Mouse (Mus musculus): ENCODE measurements around the gene Tgm3.

The Tgm3 gene

DNA sequence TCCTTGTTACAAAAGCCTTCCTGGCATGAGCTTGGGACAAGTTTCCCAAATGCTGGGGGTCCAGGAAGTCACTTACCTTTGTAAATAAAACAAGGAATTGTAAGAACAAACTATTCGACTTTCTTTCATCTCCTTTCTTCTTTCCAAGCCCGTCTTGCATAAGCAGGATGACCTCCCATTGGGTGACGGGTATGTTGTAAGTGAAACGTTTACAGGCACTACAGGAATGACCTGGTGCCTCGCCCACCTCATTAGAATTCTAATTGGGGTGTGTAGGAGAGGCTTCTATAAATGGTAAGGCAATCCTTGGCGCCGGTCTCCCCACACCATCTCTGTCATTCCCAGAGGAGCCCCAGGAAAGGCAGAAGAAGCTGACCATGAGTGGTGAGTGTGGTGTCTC is at the start of gene Tgm3:
Tgm3 (plus strand) TSS at position 324 of the 400 bp plus-strand sequence.
- no peak for DNase-seq (ENCODE audit: low read depth, low spot score)

DNA sequence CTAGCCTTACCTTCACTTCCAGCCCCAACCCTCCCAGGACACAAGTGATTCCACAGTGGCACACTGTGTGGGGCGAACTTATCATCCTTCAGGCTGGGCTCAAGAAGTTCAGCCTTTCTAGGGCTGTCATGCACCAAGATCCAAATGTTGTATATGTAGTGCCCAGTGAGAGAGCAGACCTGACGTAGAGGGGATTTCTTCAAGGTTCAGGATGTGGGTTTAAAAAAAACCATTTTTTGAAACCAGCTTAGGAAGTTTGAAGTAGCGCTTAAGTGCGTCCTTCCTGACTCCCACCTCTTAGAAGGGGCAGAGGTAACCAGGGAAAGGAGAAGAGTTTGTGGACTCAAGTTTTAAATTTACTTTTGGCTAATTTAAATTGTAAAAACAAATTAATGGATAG is 31.5 kb upstream of the Tgm3 start:
- DNase-seq (ENCODE audit: low read depth, low spot score) = no peak

DNA sequence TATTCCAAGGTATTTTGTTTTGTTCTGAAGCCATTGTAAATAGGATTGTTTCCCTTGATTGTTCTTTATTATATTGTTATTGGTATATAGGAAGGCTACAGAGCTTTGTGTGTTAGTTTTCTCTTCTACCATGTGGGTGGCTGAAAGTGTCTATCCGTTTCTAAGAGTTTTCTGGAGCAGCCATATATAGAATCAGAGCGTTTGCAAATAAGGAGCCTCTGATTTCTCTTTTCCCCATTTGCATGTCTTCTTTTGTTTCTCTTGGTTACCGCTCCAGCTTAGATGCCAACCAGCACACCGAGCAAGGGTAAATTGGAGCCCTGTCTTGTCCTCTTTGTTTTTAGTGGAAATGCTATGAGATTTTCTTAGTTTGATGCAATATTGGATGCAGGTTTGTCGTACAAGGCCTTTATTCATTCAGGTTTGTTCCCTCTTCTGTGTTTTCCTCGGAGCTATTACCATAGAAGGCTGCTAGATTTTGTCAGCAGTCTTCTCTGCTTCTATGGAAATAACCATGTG is 24.6 kb upstream of the Tgm3 start:
- no peak for DNase-seq (ENCODE audit: low read depth, low spot score)

DNA sequence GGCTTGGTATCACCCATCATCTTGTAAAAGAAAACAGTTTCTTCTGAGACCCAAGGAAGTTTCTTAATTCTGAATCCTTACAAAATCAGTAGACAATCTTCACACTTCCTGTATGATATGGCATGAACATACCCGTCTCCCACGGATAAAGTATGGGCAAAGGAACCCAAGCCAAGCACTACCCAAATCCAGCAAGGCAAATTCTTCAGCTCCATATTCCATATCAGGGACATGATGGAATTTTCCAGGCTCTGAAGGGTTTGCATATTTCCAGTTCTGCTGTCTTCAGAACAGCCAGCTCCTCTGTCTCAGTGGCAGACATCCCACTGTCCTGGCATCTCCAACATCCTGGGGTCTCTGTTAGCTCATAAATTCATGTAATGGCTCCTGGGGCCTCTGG is 22.5 kb upstream of the Tgm3 start:
- DNase-seq (ENCODE audit: low read depth, low spot score) = no peak

DNA sequence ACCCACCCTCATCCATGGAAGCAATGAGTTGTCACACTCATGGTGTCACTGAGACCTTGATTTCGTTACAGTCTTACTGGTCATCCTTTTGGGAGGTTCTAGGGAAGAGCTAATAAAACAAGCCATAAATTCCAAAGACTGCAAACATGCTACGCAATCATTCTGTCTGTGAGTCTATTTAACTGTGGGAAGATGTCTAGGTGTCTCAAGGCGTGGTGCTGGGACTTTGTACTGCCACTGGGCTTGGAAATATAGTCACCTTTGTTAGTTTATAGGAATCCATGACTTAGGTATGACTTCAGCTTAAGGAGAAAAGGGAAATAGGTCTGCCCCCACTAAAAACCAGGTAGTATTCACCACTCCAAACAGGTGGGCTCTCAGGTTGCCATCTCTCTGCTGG is 17.7 kb upstream of the Tgm3 start:
- no peak for DNase-seq (ENCODE audit: low read depth, low spot score)

DNA sequence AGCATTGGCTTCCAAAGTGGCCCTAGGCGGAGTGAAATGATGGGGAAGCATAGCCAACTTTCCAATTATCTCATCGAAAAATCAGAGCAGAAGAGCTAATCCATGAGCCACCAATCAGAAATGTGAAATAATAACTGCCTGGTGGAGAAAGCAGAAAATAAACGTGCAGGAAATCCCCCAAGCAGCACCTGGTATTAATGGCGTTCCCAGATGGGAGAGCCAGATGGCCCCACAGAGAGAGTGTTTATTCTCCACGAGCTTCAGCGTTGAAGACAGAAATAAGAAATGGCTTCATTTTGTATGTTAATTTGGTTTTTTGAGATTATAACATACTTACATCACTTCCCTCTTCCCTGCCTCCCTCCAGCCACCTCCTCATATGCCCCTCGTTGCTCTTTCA is 13.7 kb upstream of the Tgm3 start:
- DNase-seq (ENCODE audit: low read depth, low spot score) = no peak

DNA sequence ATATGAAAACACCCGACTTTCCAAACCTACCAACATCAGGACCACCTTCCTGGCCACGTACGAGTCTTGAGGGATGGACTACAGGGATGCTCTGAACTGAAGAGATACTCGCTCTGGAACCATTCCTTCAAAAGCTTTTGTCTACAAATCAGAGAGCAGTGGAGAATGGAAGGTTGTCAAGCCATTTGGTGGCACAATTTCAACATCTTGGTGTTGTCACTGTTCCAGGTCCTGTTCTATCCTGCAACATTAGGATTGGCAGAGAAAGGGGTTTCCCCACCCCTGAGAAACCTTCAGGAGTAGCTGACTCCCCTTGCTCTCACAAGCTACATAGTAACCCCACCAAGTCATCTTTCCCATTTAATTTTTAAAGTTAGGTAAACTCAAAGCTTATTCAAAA is 12.9 kb upstream of the Tgm3 start:
- no peak for DNase-seq (ENCODE audit: low read depth, low spot score)

DNA sequence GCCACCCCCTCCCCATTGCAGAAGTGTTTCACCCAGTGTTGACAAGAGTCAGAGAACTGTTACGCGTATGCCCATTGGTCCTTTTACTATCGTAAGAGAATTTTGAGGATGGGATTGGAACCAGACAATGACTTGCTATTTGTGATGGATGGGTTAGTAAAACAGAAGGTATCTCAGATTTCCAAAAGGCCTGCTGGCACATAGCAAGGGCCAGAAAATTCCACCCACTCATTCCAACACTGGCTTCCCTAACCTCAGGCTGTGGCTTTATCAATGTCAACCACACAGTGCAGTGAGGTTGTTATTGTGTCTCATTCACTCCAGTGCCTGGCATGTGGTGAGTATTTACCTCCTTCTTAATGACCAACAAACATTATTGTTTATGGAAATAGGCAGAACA is 11.5 kb upstream of the Tgm3 start:
- DNase-seq (ENCODE audit: low read depth, low spot score) = no peak

DNA sequence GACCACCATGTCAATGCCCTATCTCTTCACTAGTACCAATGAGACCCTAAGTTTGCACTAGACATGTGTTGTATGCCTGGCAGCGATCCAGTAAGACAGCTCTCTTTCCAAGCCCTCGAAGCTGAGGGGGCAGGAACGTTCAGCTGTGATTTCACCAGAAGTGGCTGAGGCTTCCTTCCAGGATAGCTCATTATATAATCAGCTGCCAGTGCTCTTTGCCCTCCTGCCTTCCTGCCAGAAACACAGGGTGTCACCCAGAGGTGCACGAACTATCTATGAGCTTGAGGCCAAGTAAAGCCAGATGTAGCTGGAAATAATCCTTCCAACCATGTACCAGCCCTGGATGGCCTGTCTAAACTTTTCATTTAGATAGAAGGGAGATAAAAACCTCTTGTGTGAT is 8.1 kb upstream of the Tgm3 start:
- no peak for DNase-seq (ENCODE audit: low read depth, low spot score)

DNA sequence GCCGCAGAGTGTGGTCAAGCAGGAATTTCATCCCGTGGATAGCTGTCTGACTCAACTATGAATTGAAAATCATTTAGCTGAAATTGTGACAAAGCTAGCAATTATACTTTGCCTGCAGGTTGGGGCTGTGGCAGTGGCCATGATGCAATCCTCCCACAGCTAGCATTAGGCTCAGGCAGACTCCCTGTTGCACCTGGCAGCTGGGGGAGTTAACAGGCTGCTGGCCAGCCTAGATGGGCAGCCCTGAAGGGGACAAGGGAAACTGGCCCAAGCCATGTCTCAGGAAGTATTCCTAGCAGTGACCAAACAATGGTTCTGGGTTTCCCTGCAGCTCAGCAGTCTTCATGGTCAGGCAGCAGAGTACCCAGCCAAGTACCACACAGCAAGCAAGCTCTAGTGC is 2.8 kb upstream of the Tgm3 start:
- no peak for DNase-seq (ENCODE audit: low read depth, low spot score)

DNA sequence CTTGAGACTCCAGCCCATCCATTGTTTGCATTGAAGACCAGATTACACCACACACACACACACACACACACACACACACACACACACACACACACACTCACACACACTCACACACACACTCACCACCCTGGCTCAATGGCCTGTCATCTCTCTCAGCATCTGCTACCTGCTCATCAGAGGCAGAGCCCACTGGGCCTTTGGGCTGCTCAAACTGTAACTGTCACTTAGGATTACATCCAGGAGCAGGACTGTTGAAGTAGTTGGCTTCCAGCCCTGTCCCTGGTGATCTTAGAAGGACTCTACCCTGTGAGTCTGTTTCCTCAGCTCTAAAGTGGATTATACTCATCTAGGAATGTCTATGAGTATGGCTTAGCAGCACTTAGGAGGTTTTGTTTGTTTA is 1.5 kb downstream of the Tgm3 start:
- DNase-seq (ENCODE audit: low read depth, low spot score) = no peak

DNA sequence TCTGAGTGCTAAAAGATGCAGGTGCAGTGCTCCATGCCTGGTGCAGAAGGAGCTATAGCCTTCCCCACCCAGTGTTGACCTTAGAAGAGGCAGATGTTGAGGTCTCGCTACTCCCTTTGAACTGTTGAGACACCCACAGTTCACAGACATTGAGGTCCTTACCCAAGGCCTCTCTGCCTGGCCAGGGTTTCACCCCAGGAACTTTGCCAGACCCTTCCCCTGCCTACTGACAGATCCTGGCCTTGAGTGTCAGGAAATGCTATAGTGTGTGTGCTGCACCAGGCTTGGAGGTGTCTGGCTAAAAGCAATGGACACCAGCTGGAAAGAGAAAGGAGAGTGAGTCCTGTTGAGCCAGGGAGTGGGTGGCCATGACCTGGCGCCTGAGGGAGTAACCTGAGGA is 3.0 kb downstream of the Tgm3 start:
- no peak for DNase-seq (ENCODE audit: low read depth, low spot score)

DNA sequence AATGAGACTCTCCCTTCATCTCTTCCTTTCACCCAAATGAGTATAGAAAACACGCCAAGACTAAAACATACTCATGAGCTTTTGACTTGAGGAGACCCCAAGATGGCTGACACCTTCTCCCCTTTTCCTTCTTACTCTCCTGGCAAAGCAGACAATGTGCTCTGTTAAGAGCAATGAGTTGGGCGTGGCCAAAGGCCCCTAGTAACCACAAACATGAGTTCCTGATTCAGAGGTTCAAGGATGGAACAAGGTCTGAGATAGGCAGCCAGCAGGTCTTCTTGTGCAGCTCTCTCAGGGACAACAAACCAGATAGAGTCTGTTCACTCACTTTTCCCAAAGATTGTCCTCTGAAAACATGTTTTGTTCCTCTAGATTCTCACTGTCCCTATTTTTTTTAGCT is 5.9 kb downstream of the Tgm3 start:
- no peak for DNase-seq (ENCODE audit: low read depth, low spot score)

DNA sequence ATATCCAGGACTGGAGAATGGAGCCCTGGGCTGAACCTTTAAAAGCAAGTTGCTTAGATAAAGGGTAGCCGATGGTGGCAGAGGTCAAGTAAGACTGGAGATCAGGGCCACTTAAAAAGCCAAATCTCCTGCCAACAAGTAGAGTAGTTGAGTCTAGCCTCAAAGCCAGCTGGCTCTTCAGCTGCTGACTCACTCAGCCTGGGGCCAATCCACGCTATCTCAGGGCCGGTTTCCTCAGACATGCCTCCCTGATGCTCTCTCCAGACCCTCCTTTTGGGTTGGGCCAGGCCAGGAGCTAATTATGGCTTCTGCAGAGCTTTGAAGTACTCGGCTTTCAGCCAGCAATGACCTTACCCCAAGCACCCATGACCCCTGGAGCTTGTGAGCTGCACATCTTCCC is 15.7 kb downstream of the Tgm3 start:
- no peak for DNase-seq (ENCODE audit: low read depth, low spot score)

DNA sequence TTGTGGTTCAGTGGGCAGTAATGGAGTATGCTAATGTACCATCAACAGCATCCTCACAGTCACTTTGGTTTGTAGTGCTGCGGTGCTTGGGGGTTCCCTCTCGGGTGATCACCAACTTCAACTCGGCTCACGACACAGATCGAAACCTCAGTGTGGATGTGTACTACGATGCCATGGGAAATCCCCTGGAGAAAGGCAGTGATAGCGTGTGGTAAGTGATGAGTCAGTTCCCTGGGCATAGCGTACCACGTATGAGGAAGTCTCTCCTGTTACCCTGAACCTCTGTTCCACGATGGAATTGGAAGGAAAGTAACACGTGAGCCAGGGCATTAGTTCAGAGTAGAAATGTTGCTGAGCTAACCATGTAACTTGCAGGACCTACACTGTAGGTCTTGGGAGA is 17.7 kb downstream of the Tgm3 start:
- DNase-seq (ENCODE audit: low read depth, low spot score) = no peak

DNA sequence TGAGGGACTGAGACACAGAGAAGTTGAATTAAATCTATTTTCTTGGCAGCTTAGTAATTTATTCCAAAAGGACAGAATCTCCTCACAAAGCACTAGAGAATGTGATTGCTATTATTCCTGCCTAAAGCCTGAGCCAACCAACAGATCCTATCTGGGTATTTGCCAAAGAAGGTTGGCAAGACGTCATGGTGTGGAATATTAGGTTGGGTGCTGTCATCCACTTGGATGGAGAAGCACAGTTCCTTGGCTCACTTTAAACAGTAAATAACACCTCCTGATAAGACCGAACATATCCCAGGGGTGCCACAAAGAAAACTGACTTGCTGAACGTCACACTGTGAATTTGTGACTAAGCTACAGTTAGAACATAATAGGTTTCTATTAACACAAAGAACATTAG is 20.5 kb downstream of the Tgm3 start:
- no peak for DNase-seq (ENCODE audit: low read depth, low spot score)

DNA sequence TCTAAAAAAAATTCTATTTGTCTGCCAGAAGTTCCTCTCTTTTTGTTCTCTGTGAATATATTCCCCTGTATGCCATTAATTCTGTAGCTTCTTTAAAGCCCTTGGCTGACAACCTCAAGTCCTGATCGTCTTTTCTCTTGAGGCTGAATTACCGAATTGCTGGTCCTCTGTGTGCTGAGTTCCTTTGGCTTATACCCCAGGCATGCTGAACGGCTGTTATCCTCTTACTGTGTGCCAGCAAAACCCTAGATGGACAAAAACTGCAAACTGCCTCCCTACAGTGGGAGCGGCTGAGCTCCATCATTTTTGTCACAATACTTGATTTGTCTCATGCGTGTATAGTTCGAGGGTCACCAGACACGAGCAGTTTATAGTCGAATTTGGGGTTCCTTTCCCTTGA is 24.7 kb downstream of the Tgm3 start:
- no peak for DNase-seq (ENCODE audit: low read depth, low spot score)

DNA sequence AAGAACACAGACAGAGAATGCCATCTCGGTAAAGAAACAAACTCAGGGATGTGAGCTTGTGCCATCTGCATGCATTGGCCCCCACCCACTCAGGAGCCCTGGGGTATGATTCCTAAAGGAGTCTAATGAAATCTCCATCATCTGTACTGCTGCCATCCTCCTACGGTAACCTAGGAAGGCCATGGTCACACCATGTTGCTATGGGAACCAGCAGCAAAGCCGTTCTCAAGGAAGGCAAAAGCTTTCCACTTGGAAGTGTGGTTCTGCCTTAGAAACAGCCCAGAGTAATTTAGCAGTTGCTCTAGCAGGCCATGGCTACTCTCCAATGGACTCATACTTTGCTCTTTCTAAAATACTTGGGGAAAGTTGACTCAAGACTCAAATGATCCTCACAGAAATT is 26.8 kb downstream of the Tgm3 start:
- no peak for DNase-seq (ENCODE audit: low read depth, low spot score)

DNA sequence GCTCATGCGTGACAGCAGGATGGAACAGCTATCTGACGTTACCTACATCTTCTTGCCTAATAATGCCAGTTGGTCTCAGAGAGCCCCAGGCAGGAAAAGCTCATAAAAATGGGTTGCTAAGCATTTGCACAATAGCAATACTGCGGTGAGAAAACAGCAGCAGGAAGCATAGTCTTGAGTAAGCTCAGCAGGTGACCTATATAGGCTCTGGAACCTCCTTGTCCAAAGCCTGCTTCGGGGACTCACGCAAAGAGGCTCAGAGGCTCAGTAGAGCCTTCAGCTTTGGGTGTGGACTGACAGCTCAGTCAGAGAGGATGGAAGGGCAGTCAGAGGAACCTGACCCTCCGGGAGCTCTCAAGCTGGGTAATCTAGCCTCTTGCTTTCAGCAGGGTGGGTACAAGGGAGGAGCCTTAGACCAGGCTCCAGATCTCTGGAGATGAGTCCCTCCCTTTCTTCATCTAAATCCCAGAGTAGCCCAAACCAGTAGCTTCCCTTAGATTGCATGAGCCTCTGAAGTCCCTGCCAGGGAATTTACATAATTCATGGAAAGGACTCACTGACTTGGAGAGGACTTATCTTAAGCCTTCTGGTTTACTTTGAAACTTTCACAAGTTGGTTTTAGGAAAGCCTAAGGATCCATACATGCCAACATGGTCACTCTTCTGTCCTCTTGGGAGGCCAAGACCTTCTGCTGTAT is 28.2 kb downstream of the Tgm3 start:
- DNase-seq (ENCODE audit: low read depth, low spot score) = no peak

DNA sequence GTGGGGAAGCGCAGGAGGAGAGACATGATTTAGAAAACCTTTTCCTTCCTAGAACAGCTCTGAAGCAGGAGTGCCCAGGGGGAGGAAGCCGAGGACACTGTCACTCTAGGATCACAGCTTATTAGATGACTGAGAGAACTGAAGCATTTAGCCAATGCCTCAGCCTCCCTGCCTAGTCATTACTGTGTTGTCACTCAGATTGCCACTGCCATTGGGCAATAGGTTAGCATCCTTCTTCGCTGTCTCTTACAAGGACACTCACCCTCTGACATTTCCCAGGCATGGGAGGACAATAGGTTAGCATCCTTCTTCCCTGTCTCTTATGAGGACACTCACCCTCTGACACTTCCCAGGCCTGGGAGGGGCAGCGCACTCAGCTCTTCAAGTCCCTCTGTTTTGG is 31.7 kb downstream of the Tgm3 start:
- no peak for DNase-seq (ENCODE audit: low read depth, low spot score)

DNA sequence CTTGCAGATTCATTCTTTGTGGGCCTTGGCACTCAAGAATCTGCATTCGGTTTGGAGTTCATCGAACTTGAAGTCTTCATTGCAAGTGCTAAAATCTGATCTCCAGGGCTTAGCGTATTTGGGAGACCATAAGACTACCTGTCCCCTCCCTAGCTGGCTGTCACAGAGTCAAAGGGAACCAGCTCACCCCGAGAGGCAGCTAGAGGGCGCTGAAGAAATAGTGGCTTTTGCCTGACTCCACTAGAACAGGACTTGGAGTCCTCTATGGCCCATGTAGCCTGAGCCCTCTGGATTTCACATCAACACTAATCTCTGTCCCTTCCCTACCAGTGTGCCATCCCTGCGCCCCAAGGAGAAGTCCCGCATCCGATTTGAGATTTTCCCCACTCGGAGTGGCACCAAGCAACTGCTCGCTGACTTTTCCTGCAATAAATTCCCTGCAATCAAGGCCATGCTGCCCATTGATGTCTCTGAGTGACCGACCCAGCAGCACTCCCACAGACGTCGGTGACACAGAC is 35.8 kb downstream of the Tgm3 start:
- no peak for DNase-seq (ENCODE audit: low read depth, low spot score)

DNA sequence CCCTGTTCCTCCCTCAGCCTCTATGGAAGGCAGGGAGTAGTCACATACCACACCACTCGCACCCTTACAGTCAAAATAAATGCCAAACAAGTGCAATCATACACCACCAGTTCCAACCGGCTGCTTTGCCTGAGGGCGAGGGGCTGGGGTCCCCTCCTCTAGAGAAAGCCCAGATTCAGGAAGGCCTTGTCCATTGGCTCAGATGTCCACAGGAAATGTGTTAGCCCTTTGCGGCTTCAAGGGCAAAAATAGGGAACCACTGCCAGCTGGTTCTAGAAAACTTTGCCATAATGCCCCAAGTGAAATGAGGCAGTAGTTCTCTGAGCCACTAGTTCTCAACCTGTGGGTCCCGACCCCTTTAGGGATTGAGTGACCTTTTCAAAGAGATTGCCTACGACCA is 36.6 kb downstream of the Tgm3 start:
- no peak for DNase-seq (ENCODE audit: low read depth, low spot score)

DNA sequence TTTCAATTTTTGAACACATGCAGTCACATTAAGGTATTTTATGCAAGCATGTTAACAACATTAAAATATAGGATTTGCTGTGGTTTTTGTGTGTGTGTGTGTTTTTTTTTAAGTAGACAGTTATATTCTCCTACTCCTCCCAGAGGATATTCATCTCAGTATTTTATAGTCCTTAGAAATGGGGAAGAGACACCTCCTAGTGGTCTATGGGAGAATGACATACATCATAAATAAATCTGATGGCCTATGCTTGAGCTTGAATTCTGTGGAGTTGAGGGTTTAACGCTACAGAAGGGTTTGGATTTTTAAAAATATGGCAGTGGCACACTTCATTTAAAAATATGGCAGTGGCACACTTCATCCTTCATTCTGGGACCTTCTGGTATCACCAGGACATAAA is 46.0 kb downstream of the Tgm3 start:
- DNase-seq (ENCODE audit: low read depth, low spot score) = no peak

DNA sequence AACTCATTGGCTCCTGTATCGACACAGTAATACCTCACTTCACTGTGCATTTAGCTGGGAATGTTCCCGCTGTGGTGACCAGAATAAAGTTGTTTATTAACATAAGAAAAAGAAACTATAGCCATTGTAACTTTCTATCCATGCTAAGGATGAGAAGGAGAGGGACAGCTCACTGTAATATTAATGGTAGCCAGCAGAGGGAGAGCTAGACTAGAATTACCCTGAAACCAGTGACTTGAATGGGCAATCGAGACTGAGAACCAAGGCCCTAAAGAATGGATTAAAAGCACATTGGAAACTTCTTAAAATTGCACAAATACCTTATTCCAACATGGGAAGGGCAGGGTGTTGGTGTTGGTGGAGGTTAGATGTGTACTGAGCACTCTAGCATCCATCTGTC is 56.1 kb downstream of the Tgm3 start:
- DNase-seq (ENCODE audit: low read depth, low spot score) = no peak

Measured in c-Kit-negative CD71-positive TER-119-positive erythroid progenitor cells, embryonic 14.5 days (primary cell).